Mouse (Mus musculus) forebrain, postnatal 0 days (tissue): Measurements from ENCODE around the gene Psmd1. TPM values are rescaled to one million over a fixed set of nuclear protein-coding genes. Genes with fewer than 3 reads are reported as not detected.
A peak's percentile ranks its signal among the peaks of the same experiment; 100 is the strongest.

Experiments
- ATAC-seq: fragments of 200-750 bp; cut with Nextera tagmentation; 2 replicates; pipeline ENCODE4 v1.8.0; 2017; ENCODE audit warnings: mild to moderate bottlenecking, moderate library complexity
- DNase-seq: peaks from one replicate; pipeline ENCODE4 v3.0.0-alpha.2; 2015
- H3K27ac ChIP-seq: fragments of 300-500 bp; sonication (generic); 2 replicates; pipeline ENCODE4 v1.5.1; 2014; ENCODE audit warnings: low read depth, mild to moderate bottlenecking, antibody characterized with exemption, low read length, moderate library complexity, mixed read lengths
- H3K27me3 ChIP-seq: fragments of 300-500 bp; sonication (generic); 2 replicates; pipeline ENCODE4 v1.6.1; 2014; ENCODE audit warnings: mild to moderate bottlenecking, low read length, mixed read lengths; ENCODE audit not compliant: insufficient read depth
- H3K36me3 ChIP-seq: fragments of 300-500 bp; sonication (generic); 2 replicates; pipeline ENCODE4 v1.6.1; 2014; ENCODE audit warnings: mild to moderate bottlenecking, moderate library complexity; ENCODE audit not compliant: insufficient read depth
- H3K4me1 ChIP-seq: fragments of 300-500 bp; sonication (generic); 2 replicates; pipeline ENCODE4 v1.6.1; 2014; ENCODE audit warnings: antibody characterized with exemption; ENCODE audit not compliant: insufficient read depth
- H3K4me2 ChIP-seq: fragments of 300-500 bp; sonication (generic); 2 replicates; pipeline ENCODE4 v1.6.1; 2014; ENCODE audit warnings: low read depth, mild to moderate bottlenecking, moderate library complexity
- H3K4me3 ChIP-seq: fragments of 300-500 bp; sonication (generic); 2 replicates; pipeline ENCODE4 v1.5.1; 2014; ENCODE audit warnings: low read depth, low read length, mixed read lengths
- H3K9ac ChIP-seq: fragments of 300-500 bp; sonication (generic); 2 replicates; pipeline ENCODE4 v1.6.1; 2014; ENCODE audit warnings: mild to moderate bottlenecking
- H3K9me3 ChIP-seq: fragments of 300-500 bp; sonication (generic); 2 replicates; pipeline ENCODE4 v1.6.1; 2016; ENCODE audit warnings: low read length
- CTCF ChIP-seq: sonication (generic); IDR thresholded peaks from 2 replicates; pipeline ENCODE4 v1.5.1; 2016; ENCODE audit warnings: antibody characterized with exemption, control low read depth, low read depth
- WGBS: fragments of 180-500 bp; shearing (Covaris S2); extraction: QIAGEN DNeasy Blood & Tissue Kit; methylation state at CpG from one replicate; pipeline ENCODE4 v1.1.7; 2014; 5-methylcytosine and 5-hydroxymethylcytosine counted together
- polyA plus RNA-seq: library from polyadenylated mRNA; unstranded; fragments of >200 nt; fragmentation: Nextera tagmentation; extraction: Ambion mirVana; gene quantifications from 2 replicates; pipeline ENCODE4 v1.2.1, GENCODE M21; 2015
- total RNA-seq: library from RNA; depleted of rRNA; stranded (reverse); fragments of >200 nt; gene quantifications from 2 replicates; pipeline ENCODE4 v1.2.3, GENCODE M21; 2014

Psmd1 gene
- total and polyA plus RNA-seq, 2 experiments from 2014 or later: 133 to 184 TPM

- Histone ChIP-seq H3K4me1 (peaks cover 3% of the 10 kb centered on the region; the same call in 1 of the 2 replicates), H3K9me3 (no peaks in the 10 kb centered on the region), H3K27ac (no peak overlapping the region), H3K27me3 (peaks cover 4% of the 10 kb centered on the region; the same call in 1 of the 2 replicates), H3K4me3 (no peak overlapping the region), H3K36me3 (no peaks in the 10 kb centered on the region), H3K9ac (no peak overlapping the region), H3K4me2 (no peak overlapping the region)
- ATAC-seq (no peak), DNase-seq (no peak)
- 64% methylated on average over 4 of the region's 4 CpGs for WGBS
- no peak for TF ChIP-seq CTCF
Measured at GRCm38 (mm10) chr1:86048231-86048630, 16.0 kb upstream of the Psmd1 start.

GRCm38 (mm10) chr1:86048744-86049143 is 15.4 kb upstream of the Psmd1 start:
- H3K4me2 ChIP-seq: no peak overlapping the region
- peaks cover 4% of the 10 kb centered on the region; the same call in 1 of the 2 replicates for H3K27me3 ChIP-seq
- H3K4me3 ChIP-seq: no peak overlapping the region
- no peak overlapping the region for H3K9ac ChIP-seq
- H3K27ac ChIP-seq: no peak overlapping the region
- H3K9me3 ChIP-seq: no peaks in the 10 kb centered on the region
- H3K36me3 ChIP-seq: no peaks in the 10 kb centered on the region
- ATAC-seq (no peak), DNase-seq (no peak)
- no peak for TF ChIP-seq CTCF
- H3K4me1 ChIP-seq: peaks cover 3% of the 10 kb centered on the region; the same call in 1 of the 2 replicates
- WGBS: 82% methylated on average over 3 of the region's 3 CpGs

GRCm38 (mm10) chr1:86053198-86053921 is 10.8 kb upstream of the Psmd1 start:
- peak; percentile 87 for ATAC-seq
- no peak for TF ChIP-seq CTCF
- H3K27ac ChIP-seq: peak overlapping the region; percentile 72; the same call in 1 of the 2 replicates

GRCm38 (mm10) chr1:86054943-86055342 is 9.2 kb upstream of the Psmd1 start:
- Histone ChIP-seq H3K4me1 (no peaks in the 10 kb centered on the region), H3K9ac (no peak overlapping the region), H3K27ac (no peak overlapping the region), H3K9me3 (no peaks in the 10 kb centered on the region), H3K4me3 (no peak overlapping the region), H3K4me2 (no peak overlapping the region), H3K36me3 (no peaks in the 10 kb centered on the region), H3K27me3 (no peaks in the 10 kb centered on the region)
- WGBS: 28% methylated on average over 3 of the region's 3 CpGs
- DNase-seq (no peak), ATAC-seq (no peak)
- no peak for TF ChIP-seq CTCF

More at GRCm38 (mm10) chr1:86053198-86053921, 10.8 kb upstream of the Psmd1 start:
- H3K27me3 ChIP-seq: no peaks in the 10 kb centered on the region
- H3K4me3 ChIP-seq: no peak overlapping the region
- DNase-seq: peak; percentile 82
- no peaks in the 10 kb centered on the region for H3K9me3 ChIP-seq
- no peak overlapping the region for H3K9ac ChIP-seq
- no peaks in the 10 kb centered on the region for H3K4me1 ChIP-seq
- WGBS: 28% methylated on average over 12 of the region's 12 CpGs
- H3K4me2 ChIP-seq: no peak overlapping the region
- no peaks in the 10 kb centered on the region for H3K36me3 ChIP-seq

- Histone ChIP-seq H3K27ac (no peak overlapping the region), H3K9ac (no peak overlapping the region), H3K36me3 (no peaks in the 10 kb centered on the region), H3K9me3 (no peaks in the 10 kb centered on the region), H3K4me3 (no peak overlapping the region), H3K4me1 (no peaks in the 10 kb centered on the region), H3K4me2 (no peak overlapping the region), H3K27me3 (no peaks in the 10 kb centered on the region)
- no peak for TF ChIP-seq CTCF
- 94% methylated on average over 4 of the region's 4 CpGs for WGBS
- ATAC-seq (no peak), DNase-seq (no peak)
Measured at GRCm38 (mm10) chr1:86056284-86056683, 7.9 kb upstream of the Psmd1 start.

GRCm38 (mm10) chr1:86058856-86059769 is 5.1 kb upstream of the Psmd1 start:
- ATAC-seq (peak; percentile 84), DNase-seq (peak; percentile 92)
- Histone ChIP-seq H3K4me2 (peak overlapping the region; percentile 52), H3K9me3 (no peaks in the 10 kb centered on the region), H3K36me3 (no peaks in the 10 kb centered on the region), H3K4me3 (peak overlapping the region; percentile 35), H3K9ac (peak overlapping the region; percentile 38), H3K27me3 (no peaks in the 10 kb centered on the region), H3K4me1 (no peaks in the 10 kb centered on the region), H3K27ac (peak overlapping the region; percentile 69; the same call in 1 of the 2 replicates)
- 9% methylated on average over 21 of the region's 21 CpGs for WGBS
- peak; percentile 88 for TF ChIP-seq CTCF
